Mouse (Mus musculus): ENCODE measurements around the gene Metrnl.

DNA sequence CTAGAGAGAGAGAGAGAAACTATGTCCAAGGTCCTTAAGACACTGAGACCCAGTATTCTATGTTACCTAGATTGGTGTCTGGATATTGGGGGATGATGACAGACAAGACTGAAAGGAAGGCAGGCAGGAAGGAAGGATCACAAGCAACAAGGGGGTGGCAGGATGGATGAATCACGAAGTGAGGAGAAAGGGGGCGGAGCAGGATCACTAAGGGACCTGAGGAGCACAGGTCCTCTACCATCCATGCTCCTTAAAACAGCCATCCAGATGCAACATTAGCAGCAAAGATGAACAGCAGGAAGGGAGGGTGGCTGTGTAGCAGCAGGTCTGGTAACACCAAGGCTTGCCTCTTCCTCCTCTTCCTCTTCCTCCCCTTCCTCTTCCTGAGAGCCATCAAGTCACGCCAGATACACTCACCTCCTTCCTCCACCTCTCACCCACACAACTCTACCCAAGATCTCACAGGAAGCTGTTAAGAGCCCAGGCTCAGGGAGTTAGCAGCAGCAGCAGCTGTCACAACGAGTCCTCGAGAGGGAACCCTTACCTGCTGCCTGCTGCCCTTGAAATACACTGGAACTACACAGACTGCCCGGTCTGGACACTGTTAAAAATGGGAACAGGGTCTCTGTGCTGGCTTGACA lies 46.1 kb upstream of the Metrnl start:
- no peak for TF ChIP-seq CTCF (IDR thresholded peaks at IDR 0.05; ENCODE audit: extremely low read depth, insufficient read depth, low read length)
- TF ChIP-seq POLR2A (IDR thresholded peaks at IDR 0.05; ENCODE audit: extremely low read depth, insufficient read depth, low read length), result no peak
